Mouse (Mus musculus) neural tube, embryonic 12.5 days (tissue): ENCODE results near the gene Cdca5. TPM values are rescaled to one million over a fixed set of nuclear protein-coding genes. Genes with fewer than 3 reads are reported as not detected.
A peak's percentile ranks its signal among the peaks of the same experiment; 100 is the strongest.

Experiments used
- ATAC-seq: fragments of 200-750 bp; cut with Nextera tagmentation; 2 replicates; pipeline ENCODE4 v1.8.0; 2017; ENCODE audit warnings: low read depth, mild to moderate bottlenecking, moderate TSS enrichment, moderate library complexity; ENCODE audit not compliant: low FRiP score
- H3K27ac ChIP-seq: fragments of 300-500 bp; sonication (generic); 2 replicates; pipeline ENCODE4 v1.5.1; 2016
- H3K27me3 ChIP-seq: fragments of 300-500 bp; sonication (generic); replicated peaks from 2 replicates; pipeline ENCODE4 v1.6.1; 2016; ENCODE audit warnings: mild to moderate bottlenecking
- H3K36me3 ChIP-seq: fragments of 300-500 bp; sonication (generic); 2 replicates; pipeline ENCODE4 v1.6.1; 2016; ENCODE audit warnings: mild to moderate bottlenecking
- H3K4me1 ChIP-seq: fragments of 300-500 bp; sonication (generic); 2 replicates; pipeline ENCODE4 v1.6.1; 2016
- H3K4me2 ChIP-seq: fragments of 300-500 bp; sonication (generic); replicated peaks from 2 replicates; pipeline ENCODE4 v1.6.1; 2016; ENCODE audit warnings: mild to moderate bottlenecking
- H3K4me3 ChIP-seq: fragments of 300-500 bp; sonication (generic); 2 replicates; pipeline ENCODE4 v1.5.1; 2016
- H3K9ac ChIP-seq: fragments of 300-500 bp; sonication (generic); 2 replicates; pipeline ENCODE4 v1.6.1; 2016; ENCODE audit warnings: mild to moderate bottlenecking
- H3K9me3 ChIP-seq: fragments of 300-500 bp; sonication (generic); 2 replicates; pipeline ENCODE4 v1.6.1; 2016; ENCODE audit warnings: mild to moderate bottlenecking
- WGBS: fragments of 180-500 bp; shearing (Covaris S2); methylation state at CpG from one replicate; pipeline ENCODE4 v1.1.7; 2016; 5-methylcytosine and 5-hydroxymethylcytosine counted together
- polyA plus RNA-seq: library from polyadenylated mRNA; unstranded; fragments of >200 nt; fragmentation: Nextera tagmentation; extraction: Ambion mirVana; gene quantifications from 2 replicates; pipeline ENCODE4 v1.2.1, GENCODE M21; 2016

The Cdca5 gene
- polyA plus RNA-seq, 1 experiment from 2014 or later: 27.1 TPM

GRCm38 (mm10) chr19:6066571-6066970, 18.2 kb upstream of the Cdca5 start:
- no peaks in the 10 kb centered on the region for H3K27me3 ChIP-seq
- H3K9ac ChIP-seq: peak overlapping the region; percentile 64
- peak overlapping the region; percentile 49 for H3K4me3 ChIP-seq
- no peak for ATAC-seq
- no peaks in the 10 kb centered on the region for H3K9me3 ChIP-seq
- 31% methylated on average over 5 of the region's 5 CpGs for WGBS
- peak overlapping the region; percentile 93 for H3K4me2 ChIP-seq
- peak overlapping the region; percentile 74; the same call in 1 of the 2 replicates for H3K27ac ChIP-seq
- H3K4me1 ChIP-seq: peaks cover 45% of the 10 kb centered on the region
- peaks cover 32% of the 10 kb centered on the region for H3K36me3 ChIP-seq

GRCm38 (mm10) chr19:6067011-6067723, 17.6 kb upstream of the Cdca5 start:
- no peaks in the 10 kb centered on the region for H3K9me3 ChIP-seq
- peak overlapping the region; percentile 93 for H3K4me2 ChIP-seq
- H3K36me3 ChIP-seq: peaks cover 34% of the 10 kb centered on the region
- peak overlapping the region; percentile 64 for H3K9ac ChIP-seq
- H3K4me3 ChIP-seq: peak overlapping the region; percentile 49
- peaks cover 40% of the 10 kb centered on the region for H3K4me1 ChIP-seq
- peak; percentile 77 for ATAC-seq
- peak overlapping the region; percentile 74 for H3K27ac ChIP-seq
- WGBS: under 1% methylated on average over 30 of the region's 30 CpGs
- no peaks in the 10 kb centered on the region for H3K27me3 ChIP-seq

- H3K9ac ChIP-seq: peak within 1 kb of the TSS; percentile 64
- no peaks in the 10 kb centered on the region for H3K9me3 ChIP-seq
- peak within 1 kb of the TSS; percentile 49 for H3K4me3 ChIP-seq
- H3K27me3 ChIP-seq: no peaks in the 10 kb centered on the region
- WGBS: 6% methylated on average over 33 of the region's 33 CpGs
- peak; percentile 93 for ATAC-seq
- peak within 1 kb of the TSS; percentile 74 for H3K27ac ChIP-seq
- H3K4me2 ChIP-seq: peak within 1 kb of the TSS; percentile 93
- peaks cover 32% of the 10 kb centered on the region for H3K4me1 ChIP-seq
- peaks cover 38% of the 10 kb centered on the region for H3K36me3 ChIP-seq
These were observed 16.9 kb upstream of the Cdca5 start, which contains the start of gene Tm7sf2 for GRCm38 (mm10) chr19:6067724-6068415. TSS of gene Tm7sf2 (minus strand) at chr19:6068373.

GRCm38 (mm10) chr19:6068951-6069350, 15.8 kb upstream of the Cdca5 start:
- Histone ChIP-seq H3K4me2 (0 out of 2 replicates have a peak overlapping the region, but pooled peaks have one; percentile 93), H3K4me3 (no peak overlapping the region), H3K27ac (no peak overlapping the region), H3K36me3 (peaks cover 47% of the 10 kb centered on the region), H3K9ac (no peak overlapping the region), H3K9me3 (no peaks in the 10 kb centered on the region), H3K4me1 (peaks cover 25% of the 10 kb centered on the region), H3K27me3 (no peaks in the 10 kb centered on the region)
- 79% methylated on average over 4 of the region's 4 CpGs for WGBS
- no peak for ATAC-seq

GRCm38 (mm10) chr19:6069851-6070250, 14.9 kb upstream of the Cdca5 start:
- no peak overlapping the region for H3K4me3 ChIP-seq
- no peak overlapping the region for H3K4me2 ChIP-seq
- no peak for ATAC-seq
- H3K9me3 ChIP-seq: no peaks in the 10 kb centered on the region
- H3K9ac ChIP-seq: no peak overlapping the region
- peaks cover 50% of the 10 kb centered on the region for H3K36me3 ChIP-seq
- H3K27ac ChIP-seq: no peak overlapping the region
- WGBS: 94% methylated on average over 10 of the region's 10 CpGs
- H3K4me1 ChIP-seq: peaks cover 25% of the 10 kb centered on the region
- H3K27me3 ChIP-seq: no peaks in the 10 kb centered on the region

- H3K36me3 ChIP-seq: peaks cover 54% of the 10 kb centered on the region
- H3K9ac ChIP-seq: no peak overlapping the region
- H3K4me1 ChIP-seq: peaks cover 23% of the 10 kb centered on the region
- no peak overlapping the region for H3K27ac ChIP-seq
- no peaks in the 10 kb centered on the region for H3K27me3 ChIP-seq
- H3K9me3 ChIP-seq: no peaks in the 10 kb centered on the region
- 93% methylated on average over 31 of the region's 31 CpGs for WGBS
- no peak overlapping the region for H3K4me2 ChIP-seq
- H3K4me3 ChIP-seq: no peak overlapping the region
- ATAC-seq: no peak
These were observed 14.1 kb upstream of the Cdca5 start for GRCm38 (mm10) chr19:6070571-6071250.

- Histone ChIP-seq H3K4me1 (peaks cover 22% of the 10 kb centered on the region), H3K9ac (no peak overlapping the region), H3K27me3 (no peaks in the 10 kb centered on the region), H3K36me3 (peaks cover 54% of the 10 kb centered on the region), H3K4me2 (no peak overlapping the region), H3K4me3 (no peak overlapping the region), H3K27ac (no peak overlapping the region), H3K9me3 (no peaks in the 10 kb centered on the region)
- WGBS: 95% methylated on average over 19 of the region's 19 CpGs
- no peak for ATAC-seq
These were observed 13.5 kb upstream of the Cdca5 start for GRCm38 (mm10) chr19:6071261-6071660.

- Histone ChIP-seq H3K4me1 (peaks cover 9% of the 10 kb centered on the region), H3K27ac (no peak overlapping the region), H3K27me3 (no peaks in the 10 kb centered on the region), H3K4me2 (no peak overlapping the region), H3K4me3 (no peak overlapping the region), H3K9me3 (no peaks in the 10 kb centered on the region), H3K9ac (no peak overlapping the region), H3K36me3 (peaks cover 49% of the 10 kb centered on the region)
- 93% methylated on average over 5 of the region's 5 CpGs for WGBS
- ATAC-seq: no peak
These were observed 10.9 kb upstream of the Cdca5 start for GRCm38 (mm10) chr19:6073889-6074288.

- H3K4me1 ChIP-seq: peaks cover 8% of the 10 kb centered on the region
- peak; percentile 82 for ATAC-seq
- no peaks in the 10 kb centered on the region for H3K9me3 ChIP-seq
- peaks cover 37% of the 10 kb centered on the region for H3K36me3 ChIP-seq
- H3K4me2 ChIP-seq: peak within 1 kb of the TSS; percentile 92
- no peaks in the 10 kb centered on the region for H3K27me3 ChIP-seq
- H3K27ac ChIP-seq: peak within 1 kb of the TSS; percentile 67; the same call in 1 of the 2 replicates
- H3K4me3 ChIP-seq: peak within 1 kb of the TSS; percentile 69
- H3K9ac ChIP-seq: peak within 1 kb of the TSS; percentile 61
- 2% methylated on average over 33 of the region's 33 CpGs for WGBS
These were observed 8.0 kb upstream of the Cdca5 start, which contains the start of gene Vps51 for GRCm38 (mm10) chr19:6076564-6077393. TSS of gene Vps51 (minus strand) at chr19:6077231.

- H3K4me1 ChIP-seq: peaks cover 19% of the 10 kb centered on the region
- H3K27ac ChIP-seq: no peak within 1 kb of the TSS
- H3K9ac ChIP-seq: no peak within 1 kb of the TSS
- peaks cover 27% of the 10 kb centered on the region for H3K36me3 ChIP-seq
- no peak within 1 kb of the TSS for H3K4me3 ChIP-seq
- no peak for ATAC-seq
- no peaks in the 10 kb centered on the region for H3K9me3 ChIP-seq
- WGBS: 95% methylated on average over 12 of the region's 12 CpGs
- no peak within 1 kb of the TSS for H3K4me2 ChIP-seq
- H3K27me3 ChIP-seq: no peaks in the 10 kb centered on the region
These were observed 4.8 kb upstream of the Cdca5 start, which contains the start of gene Tmem262 for GRCm38 (mm10) chr19:6079983-6080480. TSS of gene Tmem262 (plus strand) at chr19:6080033.

- no peaks in the 10 kb centered on the region for H3K9me3 ChIP-seq
- no peak within 1 kb of the TSS for H3K27ac ChIP-seq
- no peak within 1 kb of the TSS for H3K4me2 ChIP-seq
- WGBS: 92% methylated on average over 9 of the region's 9 CpGs
- H3K27me3 ChIP-seq: no peaks in the 10 kb centered on the region
- H3K4me3 ChIP-seq: no peak within 1 kb of the TSS
- H3K36me3 ChIP-seq: peaks cover 29% of the 10 kb centered on the region
- peaks cover 22% of the 10 kb centered on the region for H3K4me1 ChIP-seq
- no peak within 1 kb of the TSS for H3K9ac ChIP-seq
- ATAC-seq: no peak
These were observed 2.6 kb upstream of the Cdca5 start, which contains the start of gene Gm28374 for GRCm38 (mm10) chr19:6082156-6082555. TSS of gene Gm28374 (minus strand) at chr19:6082256.
